7 mouse cellular contexts compared by ENCODE assay signal in the genomic region with DNA sequence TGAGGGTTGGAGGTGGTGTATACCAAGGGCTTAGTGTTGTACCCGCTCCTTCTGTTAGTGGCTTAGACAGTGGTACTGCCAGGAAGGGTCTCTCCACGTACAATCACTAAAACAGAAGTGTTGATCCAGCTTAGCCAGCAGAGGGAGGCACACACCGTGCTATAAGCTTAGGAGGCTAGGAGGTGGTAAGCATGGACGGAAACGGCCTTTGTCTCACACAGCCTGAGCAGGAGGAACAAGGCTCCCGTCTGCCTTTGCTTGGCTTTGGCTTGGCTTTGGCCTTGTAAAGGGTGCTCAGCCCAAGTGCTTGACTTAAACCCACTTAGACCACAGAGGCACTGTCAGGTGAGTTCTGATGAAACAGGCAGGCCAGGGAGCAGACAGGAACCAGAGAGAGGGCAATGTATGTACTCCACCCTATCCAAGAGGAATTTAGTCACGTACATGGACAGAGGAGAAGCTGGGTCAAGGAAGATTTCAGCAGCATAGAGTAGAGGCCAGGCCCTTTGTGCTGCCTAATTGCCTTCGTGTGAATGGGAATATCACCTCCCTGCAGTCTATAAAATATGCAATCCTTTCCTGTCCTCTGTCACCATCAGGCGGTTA. TPM values are rescaled to one million over a fixed set of nuclear protein-coding genes. Genes with fewer than 3 reads are reported as not detected.
DNase-seq lines count a peak whose midpoint lies in the region; ATAC-seq lines count a peak whose summit lies in the region.

No protein-coding gene starts in this region.

- WGBS in intestine, embryonic 14.5 days: 31% methylated on average over 9 of the region's 9 CpGs
- WGBS in midbrain, embryonic 13.5 days: 26% methylated on average over 9 of the region's 9 CpGs

- ATAC-seq in intestine, embryonic 14.5 days (replicated peaks; ENCODE audit: low FRiP score, low TSS enrichment, low read depth): peak; percentile 85
- peak; percentile 97 for ATAC-seq in midbrain, embryonic 13.5 days

- H3K4me1 ChIP-seq in intestine, embryonic 14.5 days (replicated peaks; ENCODE audit: control insufficient read depth, insufficient read depth, low read length): no peaks in the 10 kb centered on the region
- H3K4me1 ChIP-seq in midbrain, embryonic 13.5 days (replicated peaks): no peaks in the 10 kb centered on the region

- H3K27ac ChIP-seq in intestine, embryonic 14.5 days (ENCODE audit: low read depth): no peak overlapping the region
- peak overlapping the region; percentile 51; the same call in 1 of the 2 replicates for H3K27ac ChIP-seq in midbrain, embryonic 13.5 days

- H3K4me3 ChIP-seq in intestine, embryonic 14.5 days (ENCODE audit: low read depth, low read length): no peak overlapping the region
- H3K4me3 ChIP-seq in midbrain, embryonic 13.5 days (replicated peaks): no peak overlapping the region

- DNase-seq in ZHBTc4 (ENCODE audit: low read depth, low spot score): peak; percentile 92
- DNase-seq in embryo, embryonic 10.5 days (ENCODE audit: low spot score): peak; percentile 87
- DNase-seq in gastrocnemius, postnatal 36 days: peak; percentile 63 to 71
- DNase-seq in intestine, embryonic 14.5 days (ENCODE audit: low spot score): peak; percentile 78
- peak; percentile 64 to 81 for DNase-seq in left cerebral cortex, postnatal 25 days (ENCODE audit: low spot score in 2 of 2)
- peak; percentile 29 for DNase-seq in spleen, adult 12 weeks (ENCODE audit: low spot score)

- no peaks in the 10 kb centered on the region for H3K27me3 ChIP-seq in intestine, embryonic 14.5 days (replicated peaks; ENCODE audit: control insufficient read depth, insufficient read depth, low read length)
- H3K27me3 ChIP-seq in midbrain, embryonic 13.5 days: no peaks in the 10 kb centered on the region

- H3K36me3 ChIP-seq in intestine, embryonic 14.5 days (ENCODE audit: control insufficient read depth, insufficient read depth, low read length): no peaks in the 10 kb centered on the region
- no peaks in the 10 kb centered on the region for H3K36me3 ChIP-seq in midbrain, embryonic 13.5 days

- H3K9me3 ChIP-seq in intestine, embryonic 14.5 days (ENCODE audit: control insufficient read depth, low read length): no peaks in the 10 kb centered on the region
- H3K9me3 ChIP-seq in midbrain, embryonic 13.5 days: no peaks in the 10 kb centered on the region

- H3K9ac ChIP-seq in intestine, embryonic 14.5 days (ENCODE audit: low read length): no peak overlapping the region
- no peak overlapping the region for H3K9ac ChIP-seq in midbrain, embryonic 13.5 days (replicated peaks)

- H3K4me2 ChIP-seq in intestine, embryonic 14.5 days (ENCODE audit: low read length): no peak overlapping the region
- H3K4me2 ChIP-seq in midbrain, embryonic 13.5 days (replicated peaks): no peak overlapping the region

- intact Hi-C loops in gastrocnemius, postnatal 36 days (cut with DNase I): loop anchor here (1.0 to 10.0 kb wide), 3 partner anchors 53 to 472 kb away; no protein-coding TSS in a partner anchor
- intact Hi-C loops in left cerebral cortex, postnatal 25 days (cut with DNase I): loop anchor here (1.0 to 2.0 kb wide), 4 partner anchors 53 to 468 kb away; no protein-coding TSS in a partner anchor

RNA-seq across cellular contexts. Expression of a gene that starts 24.3 kb away (rescaled TPM):
- total RNA-seq in gastrocnemius, postnatal 36 days (2021): 100 to 1,000 TPM; 152 to 165 TPM
- 160 and 170 TPM in 2 replicates for polyA plus RNA-seq in intestine, embryonic 14.5 days (2014; fragmentation: Nextera tagmentation; extraction: Ambion mirVana)
- total RNA-seq in left cerebral cortex, postnatal 25 days (2021): 10 to 100 TPM; 42.2 to 45.5 TPM
- polyA plus RNA-seq in midbrain, embryonic 13.5 days (2015; fragmentation: Nextera tagmentation; extraction: Ambion mirVana): 103 and 107 TPM in 2 replicates

Comparison
In these comparisons a context has a peak if more than half of its experiments do, and no peak if none do; other contexts are left out.
1. DNase-seq: peak in every context shown above with its lines; median percentile 92 in ZHBTc4; 87 in embryo, embryonic 10.5 days; 78 in intestine, embryonic 14.5 days; 72 in left cerebral cortex, postnatal 25 days; 67 in gastrocnemius, postnatal 36 days; 29 in spleen, adult 12 weeks.